Comparison of ENCODE assay signal across 26 mouse cellular contexts in genomic region chr6:88549916-88550315, GRCm38 (mm10). TPM values are rescaled to one million over a fixed set of nuclear protein-coding genes. Genes with fewer than 3 reads are reported as not detected.
A peak's percentile ranks its signal among the peaks of the same experiment; 100 is the strongest.
DNase-seq lines count a peak whose midpoint lies in the region; ATAC-seq and TF ChIP-seq lines count a peak whose summit lies in the region.
"Had no signal": no experiment of that assay in that cellular context is flagged by ENCODE, and none has a peak within 500 bp of the region (broad histone marks: within the 10 kb centered on the region; RNA-seq: fewer than 3 reads in every experiment).

No protein-coding gene starts in this region.

- H3K27me3 ChIP-seq in forebrain, embryonic 11.5 days (ENCODE audit: control insufficient read depth, insufficient read depth, low read length) = peaks cover 4% of the 10 kb centered on the region; the same call in 1 of the 2 replicates
- peaks cover 9% of the 10 kb centered on the region; the same call in 1 of the 2 replicates for H3K27me3 ChIP-seq in forebrain, embryonic 16.5 days (replicated peaks; ENCODE audit: control insufficient read depth, insufficient read depth, low read length)
- H3K27me3 ChIP-seq in heart, embryonic 10.5 days (ENCODE audit: insufficient read depth, poor library complexity, severe bottlenecking) = peaks cover 33% of the 10 kb centered on the region
- H3K27me3 ChIP-seq in intestine, embryonic 14.5 days (replicated peaks; ENCODE audit: control insufficient read depth, insufficient read depth, low read length) = peaks cover 14% of the 10 kb centered on the region
- H3K27me3 ChIP-seq in intestine, postnatal 0 days (replicated peaks; ENCODE audit: control insufficient read depth, insufficient read depth, low read length) = peaks cover 16% of the 10 kb centered on the region; the same call in 1 of the 2 replicates
- peaks cover 28% of the 10 kb centered on the region for H3K27me3 ChIP-seq in limb, embryonic 10.5 days (ENCODE audit: low read depth, poor library complexity, severe bottlenecking)

- intact Hi-C loops in heart, postnatal 25 days (cut with DNase I) = loop anchor here (2.0 kb wide), 1 partner anchor 305 kb away; no protein-coding TSS in a partner anchor

- H3K36me3 ChIP-seq in forebrain, embryonic 11.5 days (ENCODE audit: control insufficient read depth, insufficient read depth, low read length) = no peaks in the 10 kb centered on the region
- H3K36me3 ChIP-seq in forebrain, embryonic 16.5 days (ENCODE audit: control insufficient read depth, insufficient read depth) = no peaks in the 10 kb centered on the region
- no peaks in the 10 kb centered on the region for H3K36me3 ChIP-seq in heart, embryonic 10.5 days
- no peaks in the 10 kb centered on the region for H3K36me3 ChIP-seq in intestine, embryonic 14.5 days (ENCODE audit: control insufficient read depth, insufficient read depth, low read length)
- H3K36me3 ChIP-seq in intestine, postnatal 0 days (ENCODE audit: control insufficient read depth, insufficient read depth) = no peaks in the 10 kb centered on the region
- no peaks in the 10 kb centered on the region for H3K36me3 ChIP-seq in limb, embryonic 10.5 days
- H3K36me3 ChIP-seq: embryonic facial prominence, embryonic 10.5 days; embryonic facial prominence, embryonic 13.5 days; forebrain, embryonic 15.5 days; hindbrain, embryonic 12.5 days had no signal

- H3K4me2 ChIP-seq in forebrain, embryonic 11.5 days (ENCODE audit: low read depth, low read length, severe bottlenecking) = no peak overlapping the region
- H3K4me2 ChIP-seq in forebrain, embryonic 16.5 days (ENCODE audit: low read length) = no peak overlapping the region
- no peak overlapping the region for H3K4me2 ChIP-seq in intestine, embryonic 14.5 days (ENCODE audit: low read length)
- no peak overlapping the region for H3K4me2 ChIP-seq in intestine, postnatal 0 days (replicated peaks; ENCODE audit: low read depth)
- H3K4me2 ChIP-seq: embryonic facial prominence, embryonic 13.5 days; forebrain, embryonic 15.5 days; heart, embryonic 11.5 days; hindbrain, embryonic 12.5 days had no signal

- H3K9me3 ChIP-seq in forebrain, embryonic 11.5 days (ENCODE audit: control insufficient read depth, low read length) = no peaks in the 10 kb centered on the region
- no peaks in the 10 kb centered on the region for H3K9me3 ChIP-seq in forebrain, embryonic 16.5 days (ENCODE audit: control insufficient read depth, low read length)
- H3K9me3 ChIP-seq in heart, embryonic 10.5 days = no peaks in the 10 kb centered on the region
- no peaks in the 10 kb centered on the region for H3K9me3 ChIP-seq in intestine, embryonic 14.5 days (ENCODE audit: control insufficient read depth, low read length)
- no peaks in the 10 kb centered on the region for H3K9me3 ChIP-seq in intestine, postnatal 0 days (ENCODE audit: control insufficient read depth)
- no peaks in the 10 kb centered on the region for H3K9me3 ChIP-seq in limb, embryonic 10.5 days (replicated peaks)
- H3K9me3 ChIP-seq: embryonic facial prominence, embryonic 10.5 days; embryonic facial prominence, embryonic 13.5 days; forebrain, embryonic 15.5 days; hindbrain, embryonic 12.5 days had no signal

- DNase-seq in forebrain, embryonic 11.5 days (ENCODE audit: low spot score) = peak; percentile 44
- DNase-seq in heart, embryonic 10.5 days (ENCODE audit: low spot score) = peak; percentile 57
- DNase-seq in heart, postnatal 25 days (ENCODE audit: low spot score) = no peak
- DNase-seq in intestine, embryonic 14.5 days (ENCODE audit: low spot score) = peak; percentile 33
- DNase-seq in limb, embryonic 10.5 days (ENCODE audit: low spot score) = peak; percentile 23
- DNase-seq in gastrocnemius, postnatal 10 days = no peak
- DNase-seq: adrenal gland, adult 8-10 months; adrenal gland, postnatal 25 days; cerebellum, adult 11-12 months; cerebellum, adult 8-10 months; cerebellum, postnatal 36 days; embryo, embryonic 11 days; gastrocnemius, postnatal 14 days; heart, adult 18-20 months; heart, postnatal 36 days; kidney, adult 11 months had no signal

- no peak overlapping the region for H3K9ac ChIP-seq in forebrain, embryonic 11.5 days (ENCODE audit: low read length)
- H3K9ac ChIP-seq in forebrain, embryonic 16.5 days (replicated peaks; ENCODE audit: low read depth, low read length) = no peak overlapping the region
- H3K9ac ChIP-seq in intestine, embryonic 14.5 days (ENCODE audit: low read length) = no peak overlapping the region
- H3K9ac ChIP-seq in intestine, postnatal 0 days (ENCODE audit: low read depth, low read length) = no peak overlapping the region
- H3K9ac ChIP-seq: embryonic facial prominence, embryonic 13.5 days; forebrain, embryonic 15.5 days; hindbrain, embryonic 12.5 days had no signal

- peaks cover 3% of the 10 kb centered on the region for H3K4me1 ChIP-seq in forebrain, embryonic 11.5 days (replicated peaks; ENCODE audit: control insufficient read depth, insufficient read depth, low read length)
- peaks cover 4% of the 10 kb centered on the region; the same call in 1 of the 2 replicates for H3K4me1 ChIP-seq in forebrain, embryonic 16.5 days (replicated peaks; ENCODE audit: control insufficient read depth, insufficient read depth, low read length)
- H3K4me1 ChIP-seq in heart, embryonic 10.5 days = peaks cover 8% of the 10 kb centered on the region
- no peaks in the 10 kb centered on the region for H3K4me1 ChIP-seq in intestine, embryonic 14.5 days (replicated peaks; ENCODE audit: control insufficient read depth, insufficient read depth, low read length)
- no peaks in the 10 kb centered on the region for H3K4me1 ChIP-seq in intestine, postnatal 0 days (replicated peaks; ENCODE audit: control insufficient read depth, insufficient read depth, low read length)
- no peaks in the 10 kb centered on the region for H3K4me1 ChIP-seq in limb, embryonic 10.5 days
- H3K4me1 ChIP-seq: embryonic facial prominence, embryonic 13.5 days had no signal

- no peak for ATAC-seq in forebrain, embryonic 11.5 days (replicated peaks; ENCODE audit: low FRiP score)
- ATAC-seq in forebrain, embryonic 16.5 days = no peak
- ATAC-seq in intestine, embryonic 14.5 days (replicated peaks; ENCODE audit: low FRiP score, low TSS enrichment, low read depth) = no peak
- no peak for ATAC-seq in intestine, postnatal 0 days
- ATAC-seq: activated CD4-positive, CD25-positive, alpha-beta regulatory T cell, adult 4 months; forebrain, embryonic 15.5 days; inflammation-experienced regulatory T-cells, adult 6 months had no signal

- H3K27ac ChIP-seq in forebrain, embryonic 11.5 days (ENCODE audit: low read depth, low read length) = no peak overlapping the region
- no peak overlapping the region for H3K27ac ChIP-seq in forebrain, embryonic 16.5 days (ENCODE audit: low read length)
- no peak overlapping the region for H3K27ac ChIP-seq in heart, embryonic 10.5 days
- H3K27ac ChIP-seq in intestine, embryonic 14.5 days (ENCODE audit: low read depth) = no peak overlapping the region
- H3K27ac ChIP-seq in intestine, postnatal 0 days (ENCODE audit: low read depth, low read length) = no peak overlapping the region
- H3K27ac ChIP-seq in limb, embryonic 10.5 days = no peak overlapping the region
- H3K27ac ChIP-seq: embryonic facial prominence, embryonic 10.5 days; embryonic facial prominence, embryonic 13.5 days; forebrain, embryonic 15.5 days; hindbrain, embryonic 12.5 days had no signal

- 81% methylated on average over 2 of the region's 2 CpGs for WGBS in forebrain, embryonic 11.5 days
- 85% methylated on average over 2 of the region's 2 CpGs for WGBS in forebrain, embryonic 16.5 days
- 64% methylated on average over 2 of the region's 2 CpGs for WGBS in heart, embryonic 10.5 days
- 89% methylated on average over 2 of the region's 2 CpGs for WGBS in intestine, embryonic 14.5 days
- WGBS in intestine, postnatal 0 days = 93% methylated on average over 2 of the region's 2 CpGs
- WGBS in limb, embryonic 10.5 days = 94% methylated on average over 2 of the region's 2 CpGs

- H3K4me3 ChIP-seq in forebrain, embryonic 11.5 days (ENCODE audit: low read depth, low read length) = no peak overlapping the region
- H3K4me3 ChIP-seq in forebrain, embryonic 16.5 days (replicated peaks; ENCODE audit: low read length) = no peak overlapping the region
- no peak overlapping the region for H3K4me3 ChIP-seq in heart, embryonic 10.5 days
- no peak overlapping the region for H3K4me3 ChIP-seq in intestine, embryonic 14.5 days (ENCODE audit: low read depth, low read length)
- H3K4me3 ChIP-seq in intestine, postnatal 0 days (ENCODE audit: low read depth, low read length) = no peak overlapping the region
- H3K4me3 ChIP-seq in limb, embryonic 10.5 days = no peak overlapping the region
- H3K4me3 ChIP-seq: embryonic facial prominence, embryonic 10.5 days; embryonic facial prominence, embryonic 13.5 days; erythroblast, embryonic 14.5 days; forebrain, embryonic 15.5 days; hindbrain, embryonic 12.5 days had no signal

- TF ChIP-seq CTCF in intestine, postnatal 0 days (IDR thresholded peaks at IDR 0.05; ENCODE audit: low read depth) = no peak

RNA-seq across cellular contexts. Expression of gene Sec61a1, which starts 31.2 kb away (rescaled TPM):
- 199 and 202 TPM in 2 replicates for polyA plus RNA-seq in forebrain, embryonic 11.5 days (2014; fragmentation: Nextera tagmentation; extraction: Ambion mirVana)
- 170 and 178 TPM in 2 replicates for polyA plus RNA-seq in forebrain, embryonic 16.5 days (2015; fragmentation: Nextera tagmentation; extraction: Ambion mirVana)
- polyA plus RNA-seq in heart, embryonic 10.5 days (2016; fragmentation: Nextera tagmentation; extraction: Ambion mirVana) = 234 and 235 TPM in 2 replicates
- total RNA-seq in heart, postnatal 25 days (2021) = 10 to 100 TPM; 49.4 to 53.6 TPM
- polyA plus RNA-seq in intestine, embryonic 14.5 days (2014; fragmentation: Nextera tagmentation; extraction: Ambion mirVana) = 221 and 246 TPM in 2 replicates
- polyA plus RNA-seq in intestine, postnatal 0 days (2015; fragmentation: Nextera tagmentation; extraction: Ambion mirVana) = 126 and 129 TPM in 2 replicates
- polyA plus RNA-seq in limb, embryonic 10.5 days (2016; fragmentation: Nextera tagmentation; extraction: Ambion mirVana) = 231 and 238 TPM in 2 replicates
- total RNA-seq in gastrocnemius, postnatal 10 days (2021) = 10 to 100 TPM; 57.6 to 78.0 TPM

Comparison
In these comparisons a context has a peak if more than half of its experiments do, and no peak if none do; other contexts are left out.
1. DNase-seq: peak in forebrain, embryonic 11.5 days (single experiment), heart, embryonic 10.5 days (single experiment), intestine, embryonic 14.5 days (single experiment) and limb, embryonic 10.5 days (single experiment); none in heart, postnatal 25 days (single experiment) and gastrocnemius, postnatal 10 days (single experiment).